Mouse (Mus musculus) left cerebral cortex, postnatal 10 days (tissue): ENCODE results near the gene Pak1. TPM values are rescaled to one million over a fixed set of nuclear protein-coding genes. Genes with fewer than 3 reads are reported as not detected.

Experiments used
- DNase-seq, 2 experiments: peaks; one replicate each; pipeline ENCODE4 v3.0.0; 2021 to 2022; ENCODE audit warnings: low spot score in 2 of 2, mixed read lengths in 1 of 2; ENCODE audit errors: extremely low spot score in 1 of 2
- intact Hi-C: fragments of 180-260 bp; cut with DNase I; formaldehyde crosslinking; loops from one replicate; pipeline ENCODE4 v1.15.1; 2025
- total RNA-seq, 2 experiments: library from RNA; stranded (reverse); gene quantifications; 2 replicates each; pipeline ENCODE4 v1.2.3; 2021

Gene Pak1
- total RNA-seq, 2 experiments from 2014 or later: 196 to 202 TPM

GRCm38 (mm10) chr7:97926978-97927377 lies 138.6 kb downstream of the Pak1 start:
- intact Hi-C loops: no loop called here
- no peak for DNase-seq

GRCm38 (mm10) chr7:97944485-97944884 lies 156.1 kb downstream of the Pak1 start:
- intact Hi-C loops: no loop called here
- DNase-seq: no peak

Other genes with a start within 250 kb of the Pak1 start
- 10 to 100 TPM; 24.7 to 24.8 TPM for gene Aamdc, start 209.0 kb upstream of the Pak1 start, total RNA-seq
- 10 to 100 TPM; 36.6 to 38.0 TPM for gene Rsf1, start 208.7 kb upstream of the Pak1 start, total RNA-seq
- 10 to 100 TPM; 72.0 to 78.5 TPM for gene Clns1a, start 91.9 kb upstream of the Pak1 start, total RNA-seq
- gene Aqp11, start 50.3 kb upstream of the Pak1 start, total RNA-seq: 10 to 100 TPM; 22.4 to 24.4 TPM
- not detected for gene Gdpd4, start 131.4 kb downstream of the Pak1 start, total RNA-seq